Mouse (Mus musculus) myocyte (in vitro differentiated cells): Measurements from ENCODE around the gene Usp36. TPM values are rescaled to one million over a fixed set of nuclear protein-coding genes. Genes with fewer than 3 reads are reported as not detected.

Experiments used
- H3K27me3 ChIP-seq: one replicate; pipeline ENCODE4 v1.6.1; 2011; ENCODE audit not compliant: control insufficient read depth, insufficient read depth, insufficient read length
- H3K36me3 ChIP-seq: one replicate; pipeline ENCODE4 v1.6.1; 2011; ENCODE audit not compliant: control insufficient read depth, insufficient read depth
- H3K4me2 ChIP-seq: one replicate; pipeline ENCODE4 v1.6.1; 2011; ENCODE audit warnings: low read depth, control low read depth
- H3K4me3 ChIP-seq: one replicate; pipeline ENCODE4 v1.5.1; 2011; ENCODE audit warnings: mild to moderate bottlenecking, control low read depth, moderate library complexity
- H3K79me2 ChIP-seq: one replicate; pipeline ENCODE4 v1.6.1; 2011; ENCODE audit not compliant: control insufficient read depth, insufficient read depth
- H3ac ChIP-seq: one replicate; pipeline ENCODE4 v1.6.1; 2011; ENCODE audit not compliant: control insufficient read depth, insufficient read length
- CEBPB ChIP-seq: IDR thresholded peaks from 2 replicates; pipeline ENCODE4 v1.6.1; 2011; ENCODE audit warnings: mild to moderate bottlenecking, moderate library complexity; ENCODE audit not compliant: poor library complexity, insufficient read depth, severe bottlenecking
- E2F4 ChIP-seq: IDR thresholded peaks from one replicate; pipeline ENCODE4 v1.6.1; 2011; ENCODE audit warnings: mild to moderate bottlenecking, control low read depth, moderate library complexity; ENCODE audit not compliant: insufficient read depth
- MAX ChIP-seq: IDR thresholded peaks from one replicate; pipeline ENCODE4 v1.6.1; 2011; ENCODE audit warnings: low read depth, mild to moderate bottlenecking, control low read depth
- MYOD1 ChIP-seq, 3 experiments: IDR thresholded peaks; one replicate each; pipeline ENCODE4 v1.6.1; 2011; ENCODE audit warnings: control low read depth in 2 of 3, low read depth in 2 of 3, mild to moderate bottlenecking in 2 of 3, moderate library complexity in 1 of 3; ENCODE audit not compliant: insufficient read length in 2 of 3, control insufficient read depth in 1 of 3
- MYOG ChIP-seq, 3 experiments: IDR thresholded peaks; one replicate each; pipeline ENCODE4 v1.6.1; 2011; ENCODE audit warnings: control low read depth in 2 of 3, low read depth in 2 of 3, mild to moderate bottlenecking in 2 of 3; ENCODE audit not compliant: insufficient read length in 2 of 3, control insufficient read depth in 1 of 3, insufficient read depth in 1 of 3
- POLR2A ChIP-seq: IDR thresholded peaks from one replicate; pipeline ENCODE4 v1.6.1; 2011; ENCODE audit warnings: low read depth, mild to moderate bottlenecking, control low read depth, moderate library complexity; ENCODE audit not compliant: insufficient read length
- POLR2AphosphoS2 ChIP-seq: IDR thresholded peaks from one replicate; pipeline ENCODE4 v1.6.1; 2011; ENCODE audit warnings: low read depth, control low read depth; ENCODE audit not compliant: insufficient read length
- REST ChIP-seq: IDR thresholded peaks from one replicate; pipeline ENCODE4 v1.6.1; 2011; ENCODE audit warnings: mild to moderate bottlenecking, control low read depth, moderate library complexity; ENCODE audit not compliant: insufficient read depth, insufficient read length
- SRF ChIP-seq: IDR thresholded peaks from one replicate; pipeline ENCODE4 v1.6.1; 2011; ENCODE audit warnings: low read depth; ENCODE audit not compliant: control insufficient read depth, insufficient read length
- TCF12 ChIP-seq: IDR thresholded peaks from one replicate; pipeline ENCODE4 v1.6.1; 2011; ENCODE audit warnings: mild to moderate bottlenecking, control low read depth; ENCODE audit not compliant: poor library complexity, insufficient read depth, severe bottlenecking
- TCF3 ChIP-seq: IDR thresholded peaks from one replicate; pipeline ENCODE4 v1.6.1; 2011; ENCODE audit warnings: low read depth, control low read depth; ENCODE audit not compliant: insufficient read length
- USF1 ChIP-seq: IDR thresholded peaks from one replicate; pipeline ENCODE4 v1.6.1; 2011; ENCODE audit warnings: low read depth, mild to moderate bottlenecking, control low read depth, moderate library complexity
- polyA plus RNA-seq: library from polyadenylated mRNA; unstranded; fragments of >200 nt; fragmentation: generic; extraction: Trizol; gene quantifications from one replicate; pipeline ENCODE4 v1.2.1, GENCODE M21; 2012; ENCODE audit warnings: missing spikeins

Usp36 gene
- polyA plus RNA-seq, 1 experiment = 19.5 TPM

DNA sequence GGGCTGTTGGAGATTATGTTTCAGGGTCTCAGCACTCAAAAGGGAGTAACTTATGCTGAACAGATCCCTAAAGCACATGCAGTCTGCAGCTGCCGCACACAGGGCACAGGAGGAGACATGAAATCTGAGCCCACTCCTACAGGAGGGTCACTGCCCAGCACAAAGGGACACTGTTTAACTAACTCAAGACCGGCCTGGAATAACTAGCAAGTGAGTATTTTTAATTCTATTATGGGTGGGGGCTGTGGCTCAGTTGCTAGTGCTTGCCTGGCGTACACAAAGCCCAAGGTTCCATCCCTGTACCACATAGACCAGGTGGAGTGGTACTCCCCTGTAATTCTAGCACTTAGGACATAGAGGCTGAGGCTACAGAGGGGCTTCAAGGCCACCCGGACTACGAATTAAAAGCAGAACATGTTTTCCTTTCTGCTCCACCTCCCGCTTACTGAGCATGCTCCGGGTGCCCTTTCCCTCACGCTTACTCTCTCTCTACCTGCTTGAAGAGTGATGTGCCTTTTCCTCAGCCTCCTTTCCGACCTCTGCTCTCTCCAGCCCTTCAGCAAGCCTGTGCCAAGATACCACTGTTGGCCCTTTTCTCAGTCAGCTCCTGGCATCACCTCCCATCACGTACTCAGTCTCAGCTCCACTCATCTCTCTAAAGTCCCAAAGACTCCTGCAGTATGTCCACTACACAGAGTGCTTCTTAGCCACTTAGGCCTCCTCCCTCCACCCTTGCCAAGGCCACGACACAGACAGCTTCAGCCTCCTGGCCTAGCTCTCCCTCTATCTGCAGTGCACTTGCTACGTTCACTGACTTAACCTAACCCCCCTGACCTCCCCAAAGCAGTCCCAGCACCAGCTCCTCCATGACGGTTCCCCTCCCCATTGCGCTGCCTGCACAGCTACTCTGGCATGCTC, 50.5 kb downstream of the Usp36 start:
- TF ChIP-seq USF1 (no peak), TCF3 (peak; percentile 21), MYOG (IDR thresholded peaks at IDR 0.05; ENCODE audit: control insufficient read depth in 1 of 3, insufficient read depth in 1 of 3, insufficient read length in 2 of 3, low read depth in 2 of 3) (peak in 2 of 3 experiments; percentile 78 to 89), TCF12 (peak; percentile 48), CEBPB (no peak), MYOD1 (IDR thresholded peaks at IDR 0.05; ENCODE audit: control insufficient read depth in 1 of 3, insufficient read length in 2 of 3, low read depth in 2 of 3) (peak; percentile 11 to 92 (median 84))
- Histone ChIP-seq H3K79me2 (peaks cover 76% of the 10 kb centered on the region), H3K4me3 (no peak overlapping the region), H3K36me3 (no peaks in the 10 kb centered on the region), H3K27me3 (no peaks in the 10 kb centered on the region), H3ac (no peak overlapping the region), H3K4me2 (peak overlapping the region; percentile 68)

DNA sequence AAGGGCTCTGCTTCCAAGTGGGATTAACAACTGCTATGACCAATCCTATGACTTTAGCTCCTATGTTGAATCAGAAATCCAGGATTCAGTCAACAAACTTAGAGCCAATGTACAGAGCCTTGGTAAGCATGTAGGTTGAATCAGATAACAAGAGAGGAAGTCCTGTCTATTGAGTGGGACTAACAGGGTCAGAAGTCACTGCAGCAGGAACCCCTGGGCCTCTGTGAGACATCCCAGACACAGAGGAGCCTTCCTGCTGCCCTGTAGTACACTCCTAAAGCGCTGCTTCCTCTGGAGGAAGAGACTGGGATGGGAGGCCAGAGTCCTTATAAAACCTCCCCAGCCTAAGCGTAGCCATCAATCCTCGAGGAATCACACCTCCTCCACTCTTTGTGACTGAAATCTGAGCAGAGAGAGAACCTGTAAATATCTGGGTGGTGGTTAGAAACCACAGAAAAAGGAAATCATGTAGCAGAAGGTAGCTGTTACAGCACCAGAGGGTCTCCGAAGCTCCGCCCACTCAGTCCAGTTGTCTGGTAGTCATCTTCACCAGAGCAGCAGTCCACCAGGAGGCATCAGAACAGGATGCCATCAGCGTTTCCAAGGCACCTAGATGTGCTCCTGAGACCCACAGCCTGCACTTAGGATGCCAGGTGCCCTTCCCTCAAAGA, 53.4 kb downstream of the Usp36 start:
- Histone ChIP-seq H3ac (no peak overlapping the region), H3K36me3 (no peaks in the 10 kb centered on the region), H3K27me3 (no peaks in the 10 kb centered on the region), H3K4me2 (peak overlapping the region; percentile 18), H3K4me3 (no peak overlapping the region), H3K79me2 (peaks cover 49% of the 10 kb centered on the region)
- no peak for TF ChIP-seq MAX
- TF ChIP-seq MYOG (IDR thresholded peaks at IDR 0.05; ENCODE audit: control insufficient read depth in 1 of 3, insufficient read depth in 1 of 3, insufficient read length in 2 of 3, low read depth in 2 of 3) = peak in 1 of 3 experiments; percentile 2
- TF ChIP-seq MYOD1 (IDR thresholded peaks at IDR 0.05; ENCODE audit: control insufficient read depth in 1 of 3, insufficient read length in 2 of 3, low read depth in 2 of 3) = peak in 1 of 3 experiments; percentile 16

DNA sequence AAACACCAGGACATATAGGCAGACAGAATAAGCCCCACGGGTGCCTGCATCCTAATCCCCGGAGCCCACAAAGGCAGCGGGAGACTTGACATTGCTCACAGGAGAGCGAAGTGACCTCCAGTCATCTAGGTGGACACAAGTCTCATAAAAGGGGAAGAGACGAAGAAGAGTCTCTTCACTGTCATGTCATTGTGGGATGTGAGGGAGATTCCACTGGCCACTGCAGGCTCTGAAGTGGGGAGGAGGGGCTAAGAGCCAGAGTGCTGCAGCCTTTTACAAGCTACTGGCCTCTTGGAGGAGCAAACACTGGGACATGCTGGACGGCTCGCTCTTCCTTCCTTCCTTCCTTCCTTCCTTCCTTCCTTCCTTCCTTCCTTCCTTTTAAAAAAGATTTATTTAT, 55.1 kb downstream of the Usp36 start:
- no peak overlapping the region for H3K4me3 ChIP-seq
- no peaks in the 10 kb centered on the region for H3K36me3 ChIP-seq
- TF ChIP-seq POLR2AphosphoS2 (no peak), MAX (no peak), SRF (no peak), POLR2A (no peak), REST (no peak), TCF12 (no peak), CEBPB (no peak), TCF3 (no peak), MYOD1 (IDR thresholded peaks at IDR 0.05; ENCODE audit: control insufficient read depth in 1 of 3, insufficient read length in 2 of 3, low read depth in 2 of 3) (no peak), MYOG (IDR thresholded peaks at IDR 0.05; ENCODE audit: control insufficient read depth in 1 of 3, insufficient read depth in 1 of 3, insufficient read length in 2 of 3, low read depth in 2 of 3) (no peak), USF1 (no peak), E2F4 (no peak)
- no peaks in the 10 kb centered on the region for H3K27me3 ChIP-seq
- H3K79me2 ChIP-seq = peaks cover 49% of the 10 kb centered on the region
- H3K4me2 ChIP-seq = no peak overlapping the region
- H3ac ChIP-seq = no peak overlapping the region

DNA sequence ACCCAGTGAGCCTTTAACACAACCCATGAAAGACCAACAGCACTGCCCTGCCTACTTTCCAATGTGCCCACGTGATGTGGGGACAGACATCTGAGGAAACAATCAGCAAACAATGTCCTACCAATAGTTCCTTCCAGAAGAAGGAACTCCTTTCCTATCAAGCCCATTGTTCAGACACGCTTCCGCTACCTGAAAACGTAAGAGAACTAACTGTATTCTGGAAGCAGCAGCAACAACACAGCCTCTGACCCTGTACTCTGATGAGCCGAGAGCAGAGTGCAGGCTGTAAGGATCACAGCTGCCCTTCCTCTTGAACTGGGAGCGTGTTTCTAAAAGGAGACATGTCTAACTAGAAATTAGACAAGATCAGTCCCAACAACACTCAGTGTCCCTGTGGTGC, 55.5 kb downstream of the Usp36 start:
- H3K4me2 ChIP-seq = no peak overlapping the region
- H3K36me3 ChIP-seq = no peaks in the 10 kb centered on the region
- H3K79me2 ChIP-seq = peaks cover 52% of the 10 kb centered on the region
- H3ac ChIP-seq = no peak overlapping the region
- no peak overlapping the region for H3K4me3 ChIP-seq
- TF ChIP-seq MAX = no peak
- no peak for TF ChIP-seq CEBPB
- no peak for TF ChIP-seq TCF12
- no peak for TF ChIP-seq REST
- TF ChIP-seq SRF = no peak
- TF ChIP-seq USF1 = no peak
- TF ChIP-seq TCF3 = no peak
- no peak for TF ChIP-seq E2F4
- no peaks in the 10 kb centered on the region for H3K27me3 ChIP-seq

DNA sequence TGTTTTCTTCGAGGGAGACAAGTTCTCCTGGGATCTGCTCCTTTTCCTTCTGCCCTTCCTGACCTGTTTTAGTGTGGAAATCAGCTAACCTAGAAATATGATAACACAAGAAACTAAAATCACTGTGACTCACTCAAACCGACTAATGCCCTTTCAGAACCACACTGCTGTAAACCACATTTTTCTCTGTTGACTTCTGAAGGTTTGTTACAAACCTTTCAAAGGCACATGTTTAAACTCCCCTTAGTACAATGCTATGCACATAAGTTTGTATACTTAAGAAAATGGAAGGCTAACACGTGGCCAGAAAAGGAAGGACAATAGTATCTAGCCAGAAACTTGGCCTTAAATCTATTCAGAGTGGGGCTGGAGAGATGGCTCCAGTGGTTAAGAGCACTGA, 56.1 kb downstream of the Usp36 start:
- TF ChIP-seq CEBPB (no peak), SRF (no peak), MAX (no peak), TCF12 (no peak), TCF3 (no peak), MYOD1 (IDR thresholded peaks at IDR 0.05; ENCODE audit: control insufficient read depth in 1 of 3, insufficient read length in 2 of 3, low read depth in 2 of 3) (no peak), USF1 (no peak), REST (no peak), POLR2A (no peak), E2F4 (no peak), MYOG (IDR thresholded peaks at IDR 0.05; ENCODE audit: control insufficient read depth in 1 of 3, insufficient read depth in 1 of 3, insufficient read length in 2 of 3, low read depth in 2 of 3) (no peak), POLR2AphosphoS2 (no peak)
- H3K4me3 ChIP-seq = no peak overlapping the region

More for the DNA sequence above, 56.1 kb downstream of the Usp36 start:
- Histone ChIP-seq H3K36me3 (no peaks in the 10 kb centered on the region), H3ac (no peak overlapping the region), H3K27me3 (no peaks in the 10 kb centered on the region), H3K79me2 (peaks cover 53% of the 10 kb centered on the region), H3K4me2 (no peak overlapping the region)
